In the genomic region with DNA sequence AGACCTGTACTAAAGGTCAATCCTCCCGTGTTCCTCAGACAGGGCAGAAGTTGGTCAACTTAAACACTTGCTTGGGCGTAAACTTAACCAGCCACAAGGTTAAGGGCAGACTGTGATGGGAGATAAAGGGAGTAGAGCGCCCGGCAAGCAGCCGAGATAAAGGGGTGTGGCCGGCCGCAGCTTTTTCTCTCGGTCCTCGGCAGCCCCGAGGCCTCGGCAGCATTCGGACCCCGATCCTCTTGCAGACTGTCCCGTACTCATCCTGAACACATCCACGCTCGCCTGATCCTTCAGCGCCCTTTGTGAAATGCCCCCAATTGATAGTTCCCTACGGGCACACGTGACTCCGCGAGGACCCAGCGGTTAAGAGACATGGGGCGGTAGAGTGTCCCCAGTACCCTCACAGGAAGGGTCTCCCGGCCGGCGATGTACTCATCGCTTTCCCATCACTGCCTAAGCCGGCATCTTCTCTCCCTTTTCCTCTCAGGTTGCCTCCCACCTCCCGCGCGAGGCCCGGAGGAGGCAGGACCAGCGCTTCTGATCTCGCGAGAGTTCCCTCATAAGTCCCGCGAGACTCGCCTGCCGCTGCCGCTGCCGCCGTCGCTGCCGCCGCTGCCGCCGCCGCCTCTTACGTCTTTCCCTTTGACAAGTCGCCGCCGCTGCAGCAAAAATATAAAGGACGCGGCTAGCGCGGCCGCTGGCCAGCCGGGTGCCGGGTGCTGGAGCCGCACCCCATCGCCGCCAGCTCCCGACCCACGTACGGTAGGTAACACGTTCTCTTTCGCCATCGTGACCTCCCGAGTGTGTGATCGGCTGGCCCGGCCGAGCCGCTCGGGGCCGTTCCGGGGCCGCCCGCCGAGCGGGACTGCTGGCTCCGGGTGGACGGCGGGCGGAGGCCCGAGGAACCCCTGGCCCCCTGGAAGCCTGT, we compare ENCODE assay signal across 8 mouse cellular contexts. TPM values are rescaled to one million over a fixed set of nuclear protein-coding genes. Genes with fewer than 3 reads are reported as not detected.
A peak's percentile ranks its signal among the peaks of the same experiment; 100 is the strongest.
DNase-seq lines count a peak whose midpoint lies in the region; ATAC-seq and TF ChIP-seq lines count a peak whose summit lies in the region.

A gene (plus strand): TSS at position 591 of the 928 bp plus-strand sequence.

- peak; percentile 91 for ATAC-seq in kidney, embryonic 15.5 days (replicated peaks; ENCODE audit: low FRiP score)
- ATAC-seq in monocyte, adult 5-6 weeks (replicated peaks; ENCODE audit: insufficient number of reproducible peaks, low FRiP score, low TSS enrichment, poor library complexity, severe bottlenecking), result peak; percentile 94

- WGBS in heart, embryonic 10.5 days, result 0% methylated on average over 85 of the region's 85 CpGs
- WGBS in kidney, embryonic 15.5 days, result under 1% methylated on average over 85 of the region's 85 CpGs

- peak within 1 kb of the TSS; percentile 78 for H3K27ac ChIP-seq in bone marrow macrophage, adult 2 months (ENCODE audit: insufficient read depth, low read depth, low read length)
- H3K27ac ChIP-seq in embryonic fibroblast, embryonic 13.5 days (ENCODE audit: insufficient read depth, low read length), result peak within 1 kb of the TSS; percentile 59
- peak within 1 kb of the TSS; percentile 99 for H3K27ac ChIP-seq in heart, embryonic 10.5 days
- peak within 1 kb of the TSS; percentile 97 for H3K27ac ChIP-seq in kidney, embryonic 15.5 days

- no peaks in the 10 kb centered on the region for H3K36me3 ChIP-seq in heart, embryonic 10.5 days
- H3K36me3 ChIP-seq in kidney, embryonic 15.5 days, result no peaks in the 10 kb centered on the region

- peaks cover 22% of the 10 kb centered on the region for H3K4me1 ChIP-seq in bone marrow macrophage, adult 2 months (ENCODE audit: control insufficient read depth, insufficient read depth, low read length)
- H3K4me1 ChIP-seq in embryonic fibroblast, embryonic 13.5 days (ENCODE audit: control insufficient read depth, insufficient read depth, low read length), result no peaks in the 10 kb centered on the region; the same call in 1 of the 2 replicates
- peaks cover 24% of the 10 kb centered on the region; the same call in 1 of the 2 replicates for H3K4me1 ChIP-seq in heart, embryonic 10.5 days
- peaks cover 18% of the 10 kb centered on the region for H3K4me1 ChIP-seq in kidney, embryonic 15.5 days

- peak within 1 kb of the TSS; percentile 87 for H3K9ac ChIP-seq in kidney, embryonic 15.5 days

- TF ChIP-seq POLR2A in bone marrow macrophage, adult 2 months (IDR thresholded peaks at IDR 0.05; ENCODE audit: borderline replicate concordance, low read depth, low read length), result no peak
- TF ChIP-seq POLR2A in embryonic fibroblast, embryonic 13.5 days (IDR thresholded peaks at IDR 0.05; ENCODE audit: low read depth, low read length), result peak; percentile 91

- TF ChIP-seq CTCF in bone marrow macrophage, adult 2 months (IDR thresholded peaks at IDR 0.05; ENCODE audit: low read depth, low read length), result no peak
- TF ChIP-seq CTCF in embryonic fibroblast, embryonic 13.5 days (IDR thresholded peaks at IDR 0.05; ENCODE audit: borderline replicate concordance, insufficient read depth, low read length), result no peak

- H3K4me2 ChIP-seq in kidney, embryonic 15.5 days, result peak within 1 kb of the TSS; percentile 80

- DNase-seq in A20 (ENCODE audit: low read depth, low spot score), result peak; percentile 97
- peak; percentile 98 for DNase-seq in heart, embryonic 10.5 days (ENCODE audit: low spot score)
- DNase-seq in liver, result peak; percentile 97
- DNase-seq in spleen, postnatal 4 days (ENCODE audit: low spot score in 2 of 2), result peak; percentile 96 to 98

- H3K4me3 ChIP-seq in bone marrow macrophage, adult 2 months (ENCODE audit: insufficient read depth, low read length), result peak within 1 kb of the TSS; percentile 92
- peak within 1 kb of the TSS; percentile 57 for H3K4me3 ChIP-seq in embryonic fibroblast, embryonic 13.5 days (ENCODE audit: insufficient read depth, low read length)
- peak within 1 kb of the TSS; percentile 98 for H3K4me3 ChIP-seq in heart, embryonic 10.5 days
- H3K4me3 ChIP-seq in kidney, embryonic 15.5 days (replicated peaks), result peak within 1 kb of the TSS; percentile 78

- H3K9me3 ChIP-seq in heart, embryonic 10.5 days, result no peaks in the 10 kb centered on the region
- H3K9me3 ChIP-seq in kidney, embryonic 15.5 days (replicated peaks), result no peaks in the 10 kb centered on the region

- H3K27me3 ChIP-seq in heart, embryonic 10.5 days (ENCODE audit: insufficient read depth, poor library complexity, severe bottlenecking), result no peaks in the 10 kb centered on the region
- no peaks in the 10 kb centered on the region for H3K27me3 ChIP-seq in kidney, embryonic 15.5 days

RNA-seq across cellular contexts. Expression of the gene that starts here (rescaled TPM):
- 37.4 and 45.5 TPM in 2 replicates for polyA plus RNA-seq in bone marrow macrophage, adult 2 months (2012; ENCODE audit: insufficient read depth, insufficient read length, missing spikeins)
- polyA plus RNA-seq in embryonic fibroblast, embryonic 13.5 days (2011; ENCODE audit: insufficient read length, low read depth, missing spikeins), result 28.3 and 34.9 TPM in 2 replicates
- polyA plus RNA-seq in heart, embryonic 10.5 days (2016; fragmentation: Nextera tagmentation; extraction: Ambion mirVana), result 22.3 and 24.5 TPM in 2 replicates
- 20.6 and 21.0 TPM in 2 replicates for polyA plus RNA-seq in kidney, embryonic 15.5 days (2015; fragmentation: Nextera tagmentation; extraction: Ambion mirVana)
- total RNA-seq in monocyte, adult 5-6 weeks (2017), result 125 to 158 TPM (median 133 TPM) in 3 replicates

Comparison
In these comparisons a context has a peak if more than half of its experiments do, and no peak if none do; other contexts are left out.
1. Peak in every context shown above with its lines: DNase-seq, ATAC-seq, H3K4me3 ChIP-seq and H3K27ac ChIP-seq.